Mouse (Mus musculus) olfactory bulb, adult 2 months (tissue): Measurements from ENCODE around the gene Cacna1d.

Experiments
- CTCF ChIP-seq: fragments of 200-500 bp; IDR thresholded peaks from 2 replicates; pipeline ENCODE4 v1.5.1; 2012; ENCODE audit warnings: low read depth, mild to moderate bottlenecking, low read length, moderate library complexity; ENCODE audit not compliant: insufficient read depth
- POLR2A ChIP-seq: fragments of 200-500 bp; IDR thresholded peaks from 2 replicates; pipeline ENCODE4 v1.6.1; 2012; ENCODE audit warnings: mild to moderate bottlenecking, low read depth, low read length, moderate library complexity; ENCODE audit not compliant: insufficient read depth

- no peak for TF ChIP-seq CTCF
- TF ChIP-seq POLR2A, result no peak
Measured at GRCm38 (mm10) chr14:30184013-30184412, 307.2 kb downstream of the Cacna1d start.
